Mouse (Mus musculus) 3T3-L1 (cell line): ENCODE results near the gene Smagp.

Experiments used
- DNase-seq: peaks from one replicate; pipeline ENCODE4 v3.0.0-alpha.2; 2015; ENCODE audit warnings: low read depth, low spot score

Smagp gene

GRCm38 (mm10) chr15:100636700-100637501 lies at the start of gene Smagp:
Smagp (minus strand) TSS chr15:100636940.
- no peak for DNase-seq

- peak; percentile 40 for DNase-seq
Measured at GRCm38 (mm10) chr15:100686434-100686833, 49.7 kb upstream of the Smagp start.

GRCm38 (mm10) chr15:100685849-100686248 lies 49.1 kb upstream of the Smagp start:
- DNase-seq = no peak

GRCm38 (mm10) chr15:100685255-100685654 lies 48.5 kb upstream of the Smagp start:
- DNase-seq = no peak

- no peak for DNase-seq
Measured at GRCm38 (mm10) chr15:100684450-100684849, 47.7 kb upstream of the Smagp start.

- peak; percentile 96 for DNase-seq
Measured at GRCm38 (mm10) chr15:100683041-100683440, 46.3 kb upstream of the Smagp start.

GRCm38 (mm10) chr15:100681770-100682169 lies 45.0 kb upstream of the Smagp start:
- no peak for DNase-seq

- DNase-seq = no peak
Measured at GRCm38 (mm10) chr15:100680381-100680780, 43.6 kb upstream of the Smagp start.

- no peak for DNase-seq
Measured at GRCm38 (mm10) chr15:100679005-100679404, 42.3 kb upstream of the Smagp start.

GRCm38 (mm10) chr15:100678581-100678980 lies 41.8 kb upstream of the Smagp start:
- DNase-seq = no peak

GRCm38 (mm10) chr15:100677675-100678074 lies 40.9 kb upstream of the Smagp start:
- no peak for DNase-seq

GRCm38 (mm10) chr15:100676521-100676920 lies 39.8 kb upstream of the Smagp start:
- peak; percentile 22 for DNase-seq

- no peak for DNase-seq
Measured at GRCm38 (mm10) chr15:100675486-100675885, 38.7 kb upstream of the Smagp start.

- DNase-seq = no peak
Measured at GRCm38 (mm10) chr15:100674566-100674965, 37.8 kb upstream of the Smagp start.

GRCm38 (mm10) chr15:100673585-100674391 lies 37.0 kb upstream of the Smagp start:
- DNase-seq = no peak

GRCm38 (mm10) chr15:100670833-100671232 lies 34.1 kb upstream of the Smagp start:
- DNase-seq = no peak

- DNase-seq = no peak
Measured at GRCm38 (mm10) chr15:100670004-100670403, 33.3 kb upstream of the Smagp start.

- DNase-seq = no peak
Measured at GRCm38 (mm10) chr15:100669337-100669736, 32.6 kb upstream of the Smagp start, which contains the start of gene Bin2. Bin2 (minus strand) TSS chr15:100669553.

- no peak for DNase-seq
Measured at GRCm38 (mm10) chr15:100667871-100668545, 31.3 kb upstream of the Smagp start.

- DNase-seq = no peak
Measured at GRCm38 (mm10) chr15:100667420-100667819, 30.7 kb upstream of the Smagp start.

- DNase-seq = no peak
Measured at GRCm38 (mm10) chr15:100666851-100667250, 30.1 kb upstream of the Smagp start.

GRCm38 (mm10) chr15:100666219-100666696 lies 29.5 kb upstream of the Smagp start:
- DNase-seq = no peak
